Mouse (Mus musculus) brain, embryonic 14.5 days (tissue): ENCODE data around the gene Grip1.

ENCODE experiments used
- CTCF ChIP-seq: fragments of 200-500 bp; IDR thresholded peaks from 2 replicates; pipeline ENCODE4 v1.5.1; 2012; ENCODE audit warnings: inconsistent platforms, mild to moderate bottlenecking, moderate library complexity, borderline replicate concordance; ENCODE audit not compliant: insufficient read depth, insufficient read length; ENCODE audit errors: extremely low read depth
- POLR2A ChIP-seq: fragments of 200-500 bp; IDR thresholded peaks from 2 replicates; pipeline ENCODE4 v1.6.1; 2012; ENCODE audit warnings: mild to moderate bottlenecking, inconsistent platforms, borderline replicate concordance; ENCODE audit not compliant: poor library complexity, insufficient read depth, insufficient read length, severe bottlenecking; ENCODE audit errors: extremely low read depth

- TF ChIP-seq CTCF (no peak), POLR2A (no peak)
These were observed 1.3 kb downstream of the Grip1 start for GRCm38 (mm10) chr10:119454668-119455542.
